Mouse (Mus musculus) neutrophil, adult 83 days (primary cell): ENCODE results near the gene Evc2. TPM values are rescaled to one million over a fixed set of nuclear protein-coding genes. Genes with fewer than 3 reads are reported as not detected.

ENCODE experiments used
- total RNA-seq, 2 experiments: library from RNA; stranded (reverse); gene quantifications; one replicate each; pipeline ENCODE4 v1.2.4; 2023

The Evc2 gene
- not detected for total RNA-seq

GRCm38 (mm10) chr5:37338288-37338687 lies at the start of gene Evc2:
Gene Evc2 (plus strand): TSS chr5:37338499.

GRCm38 (mm10) chr5:37336485-37337105 lies 1.7 kb upstream of the Evc2 start, which contains the start of gene Evc:
Gene Evc (minus strand): TSS chr5:37336894.

Other genes starting within 250 kb of the Evc2 start
- gene Crmp1, start 96.6 kb upstream of the Evc2 start, total RNA-seq, result not detected
- under 1 TPM; 0.09 TPM for gene Evc, start 1.6 kb upstream of the Evc2 start, total RNA-seq